Mouse (Mus musculus) heart, embryonic 14.5 days (tissue): ENCODE results near the gene Myo1f. TPM values are rescaled to one million over a fixed set of nuclear protein-coding genes. Genes with fewer than 3 reads are reported as not detected.
A peak's percentile ranks its signal among the peaks of the same experiment; 100 is the strongest.
"Not testable (repeated sequence)": the region's sequence is repeated elsewhere in the genome, so short reads cannot be mapped to it uniquely, and the experiment has no call there.

Experiments used
- ATAC-seq: fragments of 200-750 bp; cut with Nextera tagmentation; 2 replicates; pipeline ENCODE4 v1.8.0; 2017; ENCODE audit warnings: low read depth, moderate TSS enrichment; ENCODE audit not compliant: insufficient number of reproducible peaks, insufficient read depth, low FRiP score
- H3K27ac ChIP-seq, 2 experiments: fragments of 200-500 bp in 1 of 2; fragments of 300-500 bp in 1 of 2; sonication (generic) in 1 of 2; replicated peaks in 1 of 2; 2 replicates each; pipeline ENCODE4 v1.5.1; 2012 to 2014; ENCODE audit warnings: low read depth in 2 of 2, low read length in 2 of 2, control low read depth in 1 of 2, mild to moderate bottlenecking in 1 of 2, mixed read lengths in 1 of 2; ENCODE audit not compliant: control insufficient read depth in 1 of 2, insufficient read depth in 1 of 2
- H3K27me3 ChIP-seq: fragments of 300-500 bp; sonication (generic); 2 replicates; pipeline ENCODE4 v1.6.1; 2014; ENCODE audit warnings: mild to moderate bottlenecking, low read length, control low read depth; ENCODE audit not compliant: control insufficient read depth, insufficient read depth
- H3K36me3 ChIP-seq: fragments of 300-500 bp; sonication (generic); 2 replicates; pipeline ENCODE4 v1.6.1; 2014; ENCODE audit warnings: mild to moderate bottlenecking, control low read depth, low read length, mixed read lengths; ENCODE audit not compliant: control insufficient read depth, insufficient read depth
- H3K4me1 ChIP-seq, 2 experiments: fragments of 200-500 bp in 1 of 2; fragments of 300-500 bp in 1 of 2; sonication (generic) in 1 of 2; 2 replicates each; pipeline ENCODE4 v1.6.1; 2012 to 2014; ENCODE audit warnings: low read length in 2 of 2, control low read depth in 1 of 2, mixed read lengths in 1 of 2; ENCODE audit not compliant: control insufficient read depth in 2 of 2, insufficient read depth in 2 of 2
- H3K4me2 ChIP-seq: fragments of 300-500 bp; sonication (generic); 2 replicates; pipeline ENCODE4 v1.6.1; 2014; ENCODE audit warnings: mild to moderate bottlenecking, low read length
- H3K4me3 ChIP-seq, 2 experiments: fragments of 200-500 bp in 1 of 2; fragments of 300-500 bp in 1 of 2; sonication (generic) in 1 of 2; 2 replicates each; pipeline ENCODE4 v1.5.1; 2012 to 2014; ENCODE audit warnings: low read length in 2 of 2, mild to moderate bottlenecking in 2 of 2, control low read depth in 1 of 2, low read depth in 1 of 2, moderate library complexity in 1 of 2; ENCODE audit not compliant: control insufficient read depth in 1 of 2, insufficient read depth in 1 of 2
- H3K9ac ChIP-seq: fragments of 300-500 bp; sonication (generic); 2 replicates; pipeline ENCODE4 v1.6.1; 2014; ENCODE audit warnings: mild to moderate bottlenecking, low read length
- H3K9me3 ChIP-seq: fragments of 300-500 bp; sonication (generic); 2 replicates; pipeline ENCODE4 v1.6.1; 2016; ENCODE audit warnings: low read length, control low read depth; ENCODE audit not compliant: control insufficient read depth
- WGBS: fragments of 180-500 bp; shearing (Covaris S2); extraction: QIAGEN DNeasy Blood & Tissue Kit; methylation state at CpG from one replicate; pipeline ENCODE4 v1.1.7; 2014; 5-methylcytosine and 5-hydroxymethylcytosine counted together
- polyA plus RNA-seq: library from polyadenylated mRNA; unstranded; fragments of >200 nt; fragmentation: Nextera tagmentation; extraction: Ambion mirVana; gene quantifications from 2 replicates; pipeline ENCODE4 v1.2.1, GENCODE M21; 2014

Gene Myo1f
- polyA plus RNA-seq, 1 experiment from 2014 or later = 2.1 TPM

DNA sequence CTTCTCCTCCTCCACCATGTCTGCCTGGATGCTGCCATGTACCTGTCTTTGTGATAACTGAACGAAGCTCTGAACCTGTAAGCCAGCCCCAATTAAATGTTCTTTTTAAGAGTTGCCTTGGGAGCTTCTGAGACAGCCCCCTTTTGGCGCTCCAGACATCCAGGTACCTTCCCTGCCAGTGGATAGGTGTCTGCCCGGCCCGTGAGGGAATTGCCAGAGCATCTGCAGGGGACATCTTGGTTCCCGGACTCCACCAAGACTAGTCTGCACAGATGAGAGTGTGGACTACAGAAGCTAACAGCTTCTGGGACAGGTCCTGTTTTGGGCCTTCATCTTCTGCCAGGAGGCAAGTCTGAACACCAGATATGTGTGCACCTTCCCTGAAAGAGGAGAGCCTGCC lies 58.2 kb downstream of the Myo1f start:
- H3K36me3 ChIP-seq = not testable (repeated sequence)
- 71% methylated on average over 5 of the region's 5 CpGs for WGBS

DNA sequence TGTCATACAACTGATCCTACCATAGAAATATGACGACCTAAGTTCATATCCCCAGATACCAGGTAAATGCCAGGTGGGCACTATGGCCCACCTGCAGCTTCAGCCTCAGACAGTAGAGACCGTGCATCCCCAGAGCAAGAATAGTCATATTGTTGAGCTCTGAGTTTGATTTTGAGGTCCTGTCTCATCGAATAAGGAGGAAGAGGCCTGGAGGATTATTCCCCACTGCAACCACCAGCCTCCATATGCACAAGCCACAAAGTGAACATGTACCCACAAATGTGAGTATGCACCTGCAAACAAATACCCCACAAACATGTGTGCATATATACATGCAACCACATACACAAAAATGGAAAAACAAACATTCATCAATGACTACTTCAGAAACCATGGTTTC lies 71.8 kb downstream of the Myo1f start:
- WGBS = 84% methylated on average over 3 of the region's 3 CpGs
- peaks cover 11 to 15% of the 10 kb centered on the region in 2 experiments for H3K4me1 ChIP-seq
- H3K36me3 ChIP-seq = peaks cover 19% of the 10 kb centered on the region
- no peak overlapping the region for H3K27ac ChIP-seq
- ATAC-seq = no peak
- H3K4me3 ChIP-seq = no peak overlapping the region
- H3K9ac ChIP-seq = no peak overlapping the region
- no peaks in the 10 kb centered on the region for H3K9me3 ChIP-seq
- no peaks in the 10 kb centered on the region for H3K27me3 ChIP-seq
- no peak overlapping the region for H3K4me2 ChIP-seq

More for the DNA sequence above, 58.2 kb downstream of the Myo1f start:
- H3K9ac ChIP-seq, H3K9me3 ChIP-seq, H3K27ac ChIP-seq, H3K4me3 ChIP-seq, ATAC-seq, H3K4me2 ChIP-seq, H3K27me3 ChIP-seq, H3K4me1 ChIP-seq: not testable (repeated sequence)

DNA sequence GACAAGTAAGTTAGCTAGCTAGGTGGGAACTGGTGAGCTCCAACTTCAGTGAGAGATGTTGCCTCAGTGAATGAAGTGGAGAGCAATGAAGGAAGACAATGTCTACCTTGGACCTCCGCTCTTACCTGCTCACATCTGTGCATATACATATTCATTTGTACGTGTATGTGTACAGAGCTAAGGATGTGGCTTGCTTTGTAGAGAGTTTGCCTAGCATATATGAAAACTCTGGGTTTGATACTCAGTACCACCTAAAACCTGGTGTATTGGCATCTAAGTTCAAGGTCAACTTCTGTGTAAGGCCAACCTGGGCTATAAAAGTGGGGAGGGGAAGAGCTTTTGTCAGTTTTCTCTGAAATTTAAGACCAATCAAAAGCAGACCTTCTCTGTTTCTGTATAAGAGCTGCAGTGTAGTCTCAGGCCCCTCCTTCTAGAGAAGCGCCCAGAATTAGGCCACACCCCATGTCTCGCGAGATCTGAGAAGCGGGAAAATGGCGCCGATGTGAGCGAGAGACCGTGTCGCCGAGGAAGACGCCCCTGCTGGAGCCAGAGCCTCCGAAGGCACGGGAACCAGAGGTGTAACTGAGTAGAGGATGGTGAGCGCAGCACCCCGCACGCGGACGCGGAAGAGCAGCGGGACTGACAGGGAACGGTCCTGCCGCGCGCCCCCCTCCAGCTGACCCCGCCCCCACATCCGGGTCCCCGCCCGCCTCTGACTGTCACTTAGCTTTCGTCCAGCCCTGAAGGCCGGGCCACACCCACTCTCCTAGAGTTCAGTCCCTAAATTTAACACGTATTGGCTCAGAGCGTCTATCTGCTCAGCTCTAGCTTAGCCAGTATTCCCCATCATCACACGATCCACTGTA lies 73.3 kb downstream of the Myo1f start, which contains the start of gene Zfp414:
Zfp414 (plus strand) TSS at position 470 of the 866 bp plus-strand sequence.
- H3K4me1 ChIP-seq = peaks cover 11 to 15% of the 10 kb centered on the region in 2 experiments
- peak within 1 kb of the TSS; percentile 88 for H3K9ac ChIP-seq
- ATAC-seq = peak; percentile 93
- H3K4me3 ChIP-seq = peak within 1 kb of the TSS; percentile 70
- peaks cover 22% of the 10 kb centered on the region for H3K36me3 ChIP-seq
- peak within 1 kb of the TSS; percentile 96 to 98 for H3K27ac ChIP-seq
- no peaks in the 10 kb centered on the region for H3K9me3 ChIP-seq
- 3% methylated on average over 27 of the region's 35 CpGs for WGBS
- peak within 1 kb of the TSS; percentile 82 for H3K4me2 ChIP-seq
- no peaks in the 10 kb centered on the region for H3K27me3 ChIP-seq

DNA sequence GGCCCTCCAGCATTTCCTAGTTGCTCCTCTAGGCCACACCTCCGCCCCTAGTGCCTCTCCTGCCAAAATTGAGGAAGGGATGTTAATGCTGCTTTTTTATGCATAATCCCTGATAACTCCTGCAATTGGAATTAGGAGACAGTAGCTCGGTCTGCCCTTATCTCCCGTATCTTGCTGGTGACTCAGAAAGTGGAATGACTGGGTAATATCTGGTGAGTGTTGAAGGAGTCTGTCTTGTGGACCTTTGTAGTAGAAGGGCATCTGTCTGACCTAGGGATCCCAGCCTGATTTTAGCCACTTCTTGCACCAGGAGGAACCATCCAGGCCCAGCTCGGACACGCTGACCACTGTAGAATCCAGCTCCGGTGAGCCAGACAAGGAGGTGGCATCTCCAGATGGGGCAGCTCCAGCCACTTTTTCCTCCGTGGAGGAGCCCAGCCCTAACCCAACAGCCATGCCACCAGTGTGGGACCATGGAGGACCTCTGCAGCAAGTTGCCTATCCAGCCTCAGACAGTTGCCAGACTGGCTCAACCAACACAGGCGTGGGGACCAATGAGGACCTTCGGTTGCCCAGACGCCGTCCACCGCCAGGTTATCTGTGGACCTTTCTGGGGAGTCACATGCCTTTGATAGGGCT lies 74.1 kb downstream of the Myo1f start:
- 54% methylated on average over 12 of the region's 12 CpGs for WGBS
- Histone ChIP-seq H3K27me3 (no peaks in the 10 kb centered on the region), H3K36me3 (peaks cover 24% of the 10 kb centered on the region), H3K4me1 (peaks cover 11 to 15% of the 10 kb centered on the region in 2 experiments), H3K4me2 (peak overlapping the region; percentile 82), H3K4me3 (peak overlapping the region; percentile 70), H3K27ac (peak overlapping the region; percentile 56 to 98), H3K9ac (peak overlapping the region; percentile 88), H3K9me3 (no peaks in the 10 kb centered on the region)
- no peak for ATAC-seq

DNA sequence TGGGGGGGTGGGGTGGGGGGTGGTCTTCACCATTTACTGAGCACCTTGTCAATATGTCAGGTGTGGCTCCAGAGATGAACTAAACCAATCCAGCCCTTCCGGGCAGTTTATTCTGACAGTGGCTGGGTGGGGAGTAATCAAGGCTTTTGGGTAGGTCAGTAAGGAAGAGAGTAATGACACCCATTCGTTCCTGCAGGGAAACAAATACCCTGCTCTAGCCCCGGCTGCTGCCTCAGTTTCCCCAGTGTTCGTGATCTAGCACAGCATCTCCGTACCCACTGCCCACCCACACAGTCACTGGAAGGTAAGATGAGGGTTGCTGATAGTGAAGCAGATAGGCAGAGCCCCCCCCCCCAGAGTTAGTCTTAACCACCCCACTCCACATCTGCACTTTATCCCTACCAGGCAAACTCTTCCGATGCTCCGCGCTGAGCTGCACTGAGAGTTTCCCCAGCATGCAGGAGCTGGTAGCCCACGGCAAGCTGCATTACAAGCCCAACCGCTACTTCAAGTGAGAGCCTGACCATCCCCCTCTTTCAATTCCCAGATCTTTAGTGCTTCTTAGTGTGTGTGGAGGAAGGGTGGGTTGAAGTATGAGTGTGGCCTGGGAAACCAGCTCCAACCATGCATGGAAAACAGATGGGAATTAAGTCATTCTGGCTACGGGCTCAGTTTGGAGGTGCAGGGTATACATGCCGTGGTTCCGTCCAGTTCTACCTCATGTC lies 74.8 kb downstream of the Myo1f start:
- H3K4me2 ChIP-seq = peak overlapping the region; percentile 82
- no peak for ATAC-seq
- peaks cover 24% of the 10 kb centered on the region for H3K36me3 ChIP-seq
- H3K27me3 ChIP-seq = no peaks in the 10 kb centered on the region
- H3K4me1 ChIP-seq = peaks cover 11 to 15% of the 10 kb centered on the region in 2 experiments
- peak overlapping the region in 1 of 2 experiments; percentile 70; a peak in 1 of 4 replicates for H3K4me3 ChIP-seq
- H3K9ac ChIP-seq = 0 out of 2 replicates have a peak overlapping the region, but pooled peaks have one; percentile 23
- no peak overlapping the region for H3K27ac ChIP-seq
- no peaks in the 10 kb centered on the region for H3K9me3 ChIP-seq
- WGBS = 79% methylated on average over 13 of the region's 13 CpGs

DNA sequence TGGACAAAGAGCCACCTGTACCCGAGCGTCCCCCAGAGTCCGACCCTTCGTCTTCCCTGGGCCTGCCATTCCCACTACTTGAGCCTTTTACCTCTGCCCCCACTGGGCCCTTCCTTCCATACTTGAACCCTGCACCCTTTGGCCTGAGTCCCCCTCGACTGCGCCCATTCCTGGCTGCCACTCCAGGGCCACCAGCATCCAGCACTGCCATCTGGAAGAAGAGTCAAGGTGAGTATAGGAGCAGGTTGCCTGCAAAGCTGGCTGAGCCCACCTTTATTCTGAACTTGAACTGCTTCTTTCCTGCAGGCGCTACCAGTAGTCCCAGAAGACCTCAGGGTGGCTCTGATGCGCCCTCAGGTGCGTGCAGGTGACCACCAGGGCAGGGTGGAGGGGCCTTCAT lies 75.7 kb downstream of the Myo1f start:
- no peaks in the 10 kb centered on the region for H3K9me3 ChIP-seq
- no peak overlapping the region for H3K9ac ChIP-seq
- H3K4me3 ChIP-seq = no peak overlapping the region
- ATAC-seq = no peak
- no peak overlapping the region for H3K4me2 ChIP-seq
- H3K36me3 ChIP-seq = peaks cover 24% of the 10 kb centered on the region
- H3K4me1 ChIP-seq = peaks cover 11 to 15% of the 10 kb centered on the region in 2 experiments
- WGBS = 96% methylated on average over 9 of the region's 9 CpGs
- H3K27ac ChIP-seq = no peak overlapping the region
- H3K27me3 ChIP-seq = no peaks in the 10 kb centered on the region

DNA sequence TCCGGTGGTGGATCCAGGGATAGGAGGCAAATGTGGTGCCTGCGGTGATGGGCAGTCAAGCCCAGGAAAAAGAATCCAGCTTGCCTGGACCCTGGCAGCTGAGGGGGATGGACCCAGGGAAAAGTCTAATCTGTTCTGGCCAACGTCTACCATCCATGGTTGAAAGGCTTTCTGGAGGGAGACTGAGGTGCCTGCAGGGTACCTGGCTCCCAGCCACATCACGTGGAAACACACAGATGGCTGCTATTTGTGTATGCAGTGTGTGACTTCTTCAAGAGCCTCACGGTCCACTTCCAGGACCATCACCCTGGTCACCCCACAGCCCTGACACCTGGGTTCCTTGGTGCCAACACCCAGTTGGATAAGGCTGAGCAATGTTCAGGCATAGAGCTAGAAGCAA lies 76.3 kb downstream of the Myo1f start:
- Histone ChIP-seq H3K4me1 (peaks cover 11 to 15% of the 10 kb centered on the region in 2 experiments), H3K9ac (no peak overlapping the region), H3K4me3 (no peak overlapping the region), H3K27me3 (no peaks in the 10 kb centered on the region), H3K4me2 (no peak overlapping the region), H3K27ac (no peak overlapping the region), H3K36me3 (peaks cover 24% of the 10 kb centered on the region), H3K9me3 (no peaks in the 10 kb centered on the region)
- 72% methylated on average over 5 of the region's 5 CpGs for WGBS
- no peak for ATAC-seq
